Mouse (Mus musculus) layer of hippocampus, adult 2 months (tissue): ENCODE measurements at regions not wholly inside any gene's neighbourhood (a gene's known extent, or its start where the extent isn't known, plus 50 kb on each side); places are given as distances from the start of the nearest gene placed in this dataset.

Source experiments
- DNase-seq, 2 experiments: peaks; one replicate each; pipeline ENCODE4 v3.0.0; 2022; ENCODE audit warnings: low spot score in 2 of 2
- H3K27ac ChIP-seq: fragments of 200-600 bp; 2 replicates; pipeline ENCODE4 v1.8.1; 2022
- H3K4me3 ChIP-seq: fragments of 200-600 bp; 2 replicates; pipeline ENCODE4 v1.8.1; 2022; ENCODE audit warnings: mild to moderate bottlenecking
- CTCF ChIP-seq: fragments of 200-600 bp; conservative IDR thresholded peaks from 2 replicates; pipeline ENCODE4 v1.8.1; 2022; ENCODE audit warnings: antibody characterized with exemption, mild to moderate bottlenecking, moderate library complexity

- Histone ChIP-seq H3K4me3 (no peak overlapping the region), H3K27ac (no peak overlapping the region)
- no peak for TF ChIP-seq CTCF
- DNase-seq: no peak
These were observed 258.2 kb upstream of the Rbms1 start for GRCm38 (mm10) chr2:61221157-61221556.

DNA sequence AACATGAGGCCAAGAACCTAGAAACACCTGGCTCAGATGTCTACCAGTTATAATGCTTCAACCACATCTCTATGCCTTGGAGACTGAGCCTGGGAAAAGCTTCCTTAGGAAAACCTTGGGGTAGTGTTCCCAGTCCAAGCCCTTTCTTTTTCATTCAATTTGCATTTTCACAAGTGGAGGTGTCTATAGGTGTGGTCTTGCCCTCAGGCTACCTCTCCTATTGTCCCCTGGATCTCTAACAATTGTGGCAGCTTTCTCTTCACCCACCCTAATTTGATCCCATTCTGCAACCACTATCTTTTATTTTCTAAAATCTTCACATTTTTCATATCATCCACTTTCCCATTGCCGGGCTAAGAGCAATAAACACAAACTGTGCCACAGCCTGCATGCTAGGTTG, 251.0 kb upstream of the Rbms1 start:
- Histone ChIP-seq H3K27ac (no peak overlapping the region), H3K4me3 (no peak overlapping the region)
- TF ChIP-seq CTCF: no peak
- DNase-seq: no peak

DNA sequence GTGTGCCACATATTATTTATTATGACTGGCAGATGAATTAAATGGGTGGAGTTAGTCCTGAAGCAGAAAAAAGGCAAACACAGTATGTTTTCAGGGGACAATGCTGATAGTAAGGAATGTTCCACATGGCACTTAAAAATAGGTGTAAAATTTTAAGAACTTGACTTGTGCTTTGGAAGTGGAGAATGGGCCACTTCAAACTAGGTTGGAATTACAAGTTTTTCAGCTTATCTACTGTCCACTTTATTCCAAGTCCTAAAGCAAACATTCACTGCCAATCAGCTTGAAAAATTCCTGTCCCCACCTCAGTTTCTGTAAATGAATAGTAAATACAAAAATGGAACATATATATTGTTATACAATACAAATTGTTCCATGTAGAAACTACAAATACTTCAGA, 238.4 kb upstream of the Rbms1 start:
- Histone ChIP-seq H3K4me3 (no peak overlapping the region), H3K27ac (no peak overlapping the region)
- no peak for TF ChIP-seq CTCF
- no peak for DNase-seq

GRCm38 (mm10) chr2:61193976-61194375, 231.0 kb upstream of the Rbms1 start:
- no peak for DNase-seq
- Histone ChIP-seq H3K27ac (no peak overlapping the region), H3K4me3 (no peak overlapping the region)
- TF ChIP-seq CTCF: no peak

DNA sequence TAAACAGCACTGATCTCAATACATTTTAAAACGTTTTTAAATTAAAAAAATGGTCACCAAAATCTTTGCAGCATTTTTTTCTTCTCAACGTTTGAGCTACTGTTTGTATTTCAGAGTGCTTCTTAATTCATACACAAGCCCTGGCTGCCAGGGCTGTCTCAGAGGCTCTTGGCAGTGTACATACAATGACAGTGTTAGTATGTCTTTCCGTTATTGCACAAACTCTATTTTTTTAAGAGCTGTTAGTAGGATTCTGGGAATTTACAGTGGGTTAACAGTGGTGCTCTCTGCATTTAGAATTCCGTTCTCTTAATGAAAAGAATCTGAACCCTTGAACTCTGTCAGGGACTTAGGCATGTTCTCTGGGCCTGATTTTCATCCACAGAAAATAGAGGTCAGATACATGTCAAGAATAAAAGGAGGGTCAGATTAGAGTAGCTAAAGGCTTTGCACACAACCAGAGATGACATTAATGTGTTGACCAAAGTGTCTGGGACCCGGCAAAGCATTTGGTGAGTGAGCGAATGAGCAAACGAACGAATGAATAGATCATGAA, 219.5 kb upstream of the Rbms1 start:
- no peak for TF ChIP-seq CTCF
- DNase-seq: no peak
- H3K4me3 ChIP-seq: no peak overlapping the region
- no peak overlapping the region for H3K27ac ChIP-seq

- TF ChIP-seq CTCF: no peak
These were observed 214.8 kb upstream of the Rbms1 start for GRCm38 (mm10) chr2:61177801-61178200.

DNA sequence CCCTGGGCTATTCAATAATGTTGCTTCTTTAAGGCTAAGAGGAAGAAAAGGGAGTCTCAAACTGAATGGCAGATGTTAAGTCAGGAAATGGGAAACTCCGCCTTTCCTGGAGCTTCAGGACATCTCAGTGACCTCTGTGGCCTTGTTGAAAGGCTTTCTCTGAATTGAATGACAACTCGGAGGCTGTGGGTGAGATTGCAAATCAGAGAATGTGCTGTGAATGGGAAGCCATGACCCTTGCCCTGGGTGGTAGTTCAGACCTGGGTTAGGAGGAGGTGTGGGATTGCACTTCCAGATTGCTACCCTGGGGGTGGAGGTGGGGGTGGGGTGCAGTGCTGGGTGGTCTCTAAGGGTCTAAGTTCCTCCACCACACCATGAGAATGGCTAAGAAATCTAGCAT, 213.8 kb upstream of the Rbms1 start:
- H3K27ac ChIP-seq: no peak overlapping the region
- no peak for TF ChIP-seq CTCF
- H3K4me3 ChIP-seq: no peak overlapping the region
- no peak for DNase-seq

More at GRCm38 (mm10) chr2:61177801-61178200, 214.8 kb upstream of the Rbms1 start:
- DNase-seq: no peak
- Histone ChIP-seq H3K27ac (no peak overlapping the region), H3K4me3 (no peak overlapping the region)

- TF ChIP-seq CTCF: no peak
- Histone ChIP-seq H3K4me3 (no peak overlapping the region), H3K27ac (no peak overlapping the region)
- no peak for DNase-seq
These were observed 210.6 kb upstream of the Rbms1 start for GRCm38 (mm10) chr2:61173581-61173980.

DNA sequence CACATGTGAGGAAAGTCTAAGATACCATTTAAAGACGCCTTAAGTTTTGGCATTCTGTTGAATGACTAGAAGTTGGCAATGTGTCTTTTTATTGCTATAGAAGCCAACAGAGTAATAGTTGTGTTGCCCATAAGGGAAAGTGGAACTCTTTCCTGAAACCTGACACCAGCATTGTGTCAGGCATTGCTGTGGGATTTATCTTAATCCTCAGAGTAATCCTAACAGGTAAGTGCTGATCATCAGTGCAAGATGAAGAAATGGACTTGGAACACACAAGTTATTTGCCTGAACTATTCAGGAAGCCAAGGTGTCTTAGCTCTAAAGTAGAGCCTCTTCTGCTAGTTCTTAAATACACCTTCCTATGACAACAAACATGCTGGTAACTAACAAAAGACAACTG, 198.3 kb upstream of the Rbms1 start:
- H3K4me3 ChIP-seq: no peak overlapping the region
- H3K27ac ChIP-seq: no peak overlapping the region
- no peak for DNase-seq

GRCm38 (mm10) chr2:61159761-61160160, 196.8 kb upstream of the Rbms1 start:
- Histone ChIP-seq H3K27ac (no peak overlapping the region), H3K4me3 (no peak overlapping the region)
- no peak for TF ChIP-seq CTCF
- no peak for DNase-seq

More for the DNA sequence above, 198.3 kb upstream of the Rbms1 start:
- no peak for TF ChIP-seq CTCF

DNA sequence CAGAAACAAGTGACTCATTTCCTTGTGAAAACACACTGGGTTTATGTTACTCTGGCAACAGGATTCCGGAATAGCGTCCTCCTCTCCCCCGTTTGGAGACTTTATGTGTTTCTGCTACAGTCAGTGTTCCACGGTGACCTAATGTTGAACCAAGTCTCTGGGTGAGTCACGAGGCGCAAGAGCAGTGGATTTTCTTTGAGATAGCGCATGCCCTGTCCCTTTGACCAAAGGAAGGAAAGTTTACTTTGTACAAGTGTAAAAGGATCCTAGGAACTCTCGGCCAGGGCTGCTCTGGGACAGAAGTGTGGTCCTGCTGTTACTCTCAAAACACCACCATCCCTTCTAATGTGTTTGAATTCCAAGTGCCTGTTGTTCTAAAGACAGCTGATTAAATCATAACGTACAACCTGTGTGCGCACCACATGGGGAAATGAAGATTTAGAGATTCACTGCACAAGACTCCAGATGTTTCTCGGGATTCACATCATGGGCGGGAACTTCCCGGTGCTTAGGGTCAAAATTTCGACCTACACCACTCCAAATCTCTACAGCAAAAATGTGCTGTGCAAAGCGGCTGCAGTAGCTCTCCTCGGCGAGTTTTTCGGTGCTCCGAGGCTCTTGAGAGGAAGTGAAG, 176.1 kb upstream of the Rbms1 start:
- peak; percentile 6 to 9 for DNase-seq
- no peak for TF ChIP-seq CTCF
- H3K27ac ChIP-seq: peak overlapping the region; percentile 69
- H3K4me3 ChIP-seq: peak overlapping the region; percentile 7; the same call in 1 of the 2 replicates

DNA sequence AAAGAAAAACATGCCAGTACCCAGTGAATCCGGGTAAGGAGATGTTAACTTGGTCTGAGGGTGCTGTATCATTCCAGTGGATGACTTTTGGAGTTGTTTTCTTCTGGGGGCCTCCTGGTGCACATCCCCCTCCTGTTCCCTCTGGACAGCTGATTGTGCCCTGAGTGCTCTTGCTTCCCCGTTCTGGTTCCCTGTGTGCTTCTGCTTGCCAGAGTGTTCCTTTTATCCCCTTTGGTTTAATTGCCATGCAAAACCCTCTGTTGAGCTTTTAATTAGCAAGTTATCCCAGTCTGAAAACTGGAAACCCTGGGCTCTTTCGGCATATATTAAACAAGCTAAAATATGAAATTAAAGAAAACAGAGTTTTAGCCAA, 175.6 kb upstream of the Rbms1 start:
- peak overlapping the region; percentile 7; the same call in 1 of the 2 replicates for H3K4me3 ChIP-seq
- no peak for TF ChIP-seq CTCF
- peak overlapping the region; percentile 69 for H3K27ac ChIP-seq
- peak in 1 of 2 experiments; percentile 7 for DNase-seq

DNA sequence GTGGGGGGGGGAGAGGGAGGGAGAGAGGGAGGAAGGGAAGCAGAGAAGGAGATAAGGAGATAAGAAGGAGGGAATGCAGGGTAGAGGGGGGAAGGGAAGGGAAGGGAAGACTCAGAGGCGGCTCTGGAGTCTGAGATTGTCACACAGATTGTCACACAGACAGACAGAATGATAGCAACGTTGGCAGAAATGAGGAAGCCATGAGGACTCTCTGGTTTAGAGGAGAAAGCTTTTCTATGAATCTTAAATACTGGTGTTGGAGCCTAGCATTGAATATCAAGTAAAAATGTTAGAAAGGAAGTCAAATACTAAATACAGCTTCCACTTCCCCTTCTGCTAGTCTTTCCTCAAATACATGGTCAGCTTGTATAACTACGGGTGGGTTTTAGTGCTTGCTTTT, 174.4 kb upstream of the Rbms1 start:
- no peak for TF ChIP-seq CTCF
- Histone ChIP-seq H3K27ac (no peak overlapping the region), H3K4me3 (no peak overlapping the region)

DNA sequence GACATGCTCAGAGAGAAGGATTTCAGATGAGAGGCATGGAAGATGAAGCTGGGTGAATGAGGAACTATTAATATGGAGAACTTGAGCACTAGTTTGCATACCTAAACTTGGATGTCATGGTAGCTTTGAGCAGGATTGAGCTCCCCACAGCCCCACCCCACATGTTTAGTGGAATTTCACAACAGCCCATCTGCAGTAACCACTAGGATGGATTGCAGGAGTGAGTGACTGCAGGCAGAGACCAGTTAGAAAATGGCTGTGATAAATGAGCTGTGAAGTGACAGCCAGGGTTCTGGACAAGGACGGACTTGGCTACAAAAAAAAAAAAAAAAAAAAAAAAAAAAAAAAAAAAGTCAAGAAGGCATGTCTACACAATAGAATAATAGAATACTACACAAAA, 173.9 kb upstream of the Rbms1 start:
- DNase-seq: no peak
- Histone ChIP-seq H3K4me3 (no peak overlapping the region), H3K27ac (no peak overlapping the region)
- TF ChIP-seq CTCF: no peak

More for the DNA sequence above, 174.4 kb upstream of the Rbms1 start:
- no peak for DNase-seq
